Mouse (Mus musculus) thymus, adult 2 months (tissue): ENCODE data around the gene Olfr1357.

ENCODE experiments used
- CTCF ChIP-seq: fragments of 200-500 bp; IDR thresholded peaks from 2 replicates; pipeline ENCODE4 v1.5.1; 2012; ENCODE audit warnings: mild to moderate bottlenecking, control low read depth, low read length, moderate library complexity, borderline replicate concordance; ENCODE audit not compliant: control insufficient read depth, poor library complexity, insufficient read depth; ENCODE audit errors: extremely low read depth
- POLR2A ChIP-seq: fragments of 200-500 bp; IDR thresholded peaks from 2 replicates; pipeline ENCODE4 v1.6.1; 2012; ENCODE audit warnings: mild to moderate bottlenecking, low read length, control low read depth, moderate library complexity; ENCODE audit not compliant: control insufficient read depth, poor library complexity, insufficient read depth; ENCODE audit errors: extremely low read depth

- TF ChIP-seq POLR2A = no peak
- no peak for TF ChIP-seq CTCF
Measured at GRCm38 (mm10) chr10:78605080-78605479, 12.8 kb downstream of the Olfr1357 start.
